Mouse (Mus musculus) ES-E14 (cell line): Measurements from ENCODE around the gene Apoh.

Experiments
- CHD2 ChIP-seq: IDR thresholded peaks from 2 replicates; pipeline ENCODE4 v1.6.1; 2014; ENCODE audit warnings: mild to moderate bottlenecking, low read depth, low read length, inconsistent platforms
- HCFC1 ChIP-seq: IDR thresholded peaks from 2 replicates; pipeline ENCODE4 v1.6.1; 2012; ENCODE audit warnings: low read length, inconsistent platforms, borderline replicate concordance; ENCODE audit not compliant: insufficient read depth
- MAFK ChIP-seq: IDR thresholded peaks from 2 replicates; pipeline ENCODE4 v1.6.1; 2014; ENCODE audit warnings: mild to moderate bottlenecking, low read depth, low read length, inconsistent platforms; ENCODE audit not compliant: insufficient read depth
- ZC3H11A ChIP-seq: IDR thresholded peaks from 2 replicates; pipeline ENCODE4 v1.6.1; 2012; ENCODE audit warnings: low read depth, mild to moderate bottlenecking, inconsistent platforms, low read length, borderline replicate concordance
- ZNF384 ChIP-seq: IDR thresholded peaks from 2 replicates; pipeline ENCODE4 v1.6.1; 2012; ENCODE audit warnings: low read depth, low read length, inconsistent platforms

GRCm38 (mm10) chr11:108424889-108425591 is 81.9 kb downstream of the Apoh start, which contains the start of gene Cep112:
- TF ChIP-seq ZC3H11A (no peak), MAFK (no peak), ZNF384 (no peak), HCFC1 (no peak; the same call in 1 of the 2 replicates), CHD2 (no peak)
